Mouse (Mus musculus) ES-Bruce4 (cell line): Measurements from ENCODE around the gene Ghsr.

ENCODE experiments used
- CTCF ChIP-seq: IDR thresholded peaks from one replicate; pipeline ENCODE4 v1.8.1; 2011; ENCODE audit warnings: low read depth, low read length
- POLR2A ChIP-seq: IDR thresholded peaks from one replicate; pipeline ENCODE4 v1.8.1; 2011; ENCODE audit warnings: low read length; ENCODE audit not compliant: insufficient read depth

DNA sequence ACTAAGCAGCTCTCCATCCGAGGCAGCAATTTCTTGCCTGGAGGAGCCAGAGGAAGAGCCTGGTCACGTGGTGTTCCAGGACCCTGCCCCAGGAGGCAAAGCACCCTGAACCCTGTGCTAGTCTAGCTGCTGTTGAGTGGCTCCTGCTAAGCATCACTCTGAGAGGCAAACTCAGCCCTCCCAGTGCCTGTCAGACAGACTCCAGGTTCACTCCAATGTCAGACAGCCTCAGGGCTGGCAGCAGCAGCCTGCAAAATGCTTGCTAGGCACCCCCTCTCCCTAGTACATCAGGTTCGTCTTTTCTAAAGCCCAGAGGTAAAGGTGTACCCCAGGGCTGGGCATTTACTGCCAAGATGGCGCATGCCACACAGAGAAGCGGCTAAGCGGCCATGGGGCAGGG lies 56.3 kb downstream of the Ghsr start:
- TF ChIP-seq CTCF (no peak), POLR2A (no peak)
